8 mouse cellular contexts compared by ENCODE assay signal in genomic region chr1:180225500-180226220, GRCm38 (mm10). TPM values are rescaled to one million over a fixed set of nuclear protein-coding genes. Genes with fewer than 3 reads are reported as not detected.
DNase-seq lines count a peak whose midpoint lies in the region; ATAC-seq and TF ChIP-seq lines count a peak whose summit lies in the region.

No protein-coding gene starts in this region.

- peak overlapping the region; percentile 87 for H3K4me2 ChIP-seq in forebrain, embryonic 16.5 days (ENCODE audit: low read length)
- H3K4me2 ChIP-seq in hindbrain, embryonic 16.5 days (ENCODE audit: low read length) = peak overlapping the region; percentile 92
- peak overlapping the region; percentile 79 for H3K4me2 ChIP-seq in liver, embryonic 11.5 days
- peak overlapping the region; percentile 71 for H3K4me2 ChIP-seq in midbrain, postnatal 0 days (ENCODE audit: low read depth, low read length, poor library complexity, severe bottlenecking)

- peak; percentile 46 to 51 for DNase-seq in adrenal gland, adult 18-20 months (ENCODE audit: low spot score in 2 of 2)
- DNase-seq in adrenal gland, postnatal 4 days (ENCODE audit: low spot score in 2 of 2) = no peak
- DNase-seq in cerebellum, adult 18-20 months = peak; percentile 82 to 84
- DNase-seq in liver, embryonic 11.5 days (ENCODE audit: low spot score) = no peak
- DNase-seq in midbrain, postnatal 0 days (ENCODE audit: low spot score) = peak; percentile 62

- TF ChIP-seq CTCF in midbrain, postnatal 0 days (IDR thresholded peaks at IDR 0.05) = no peak
- TF ChIP-seq CTCF in testis, adult 2 months (IDR thresholded peaks at IDR 0.05; ENCODE audit: control insufficient read depth, insufficient read depth, insufficient replicate concordance, low read depth, low read length) = no peak

- H3K4me3 ChIP-seq in forebrain, embryonic 16.5 days (replicated peaks; ENCODE audit: low read length) = peak overlapping the region; percentile 49
- peak overlapping the region; percentile 46 for H3K4me3 ChIP-seq in hindbrain, embryonic 16.5 days (ENCODE audit: low read length)
- peak overlapping the region; percentile 51 for H3K4me3 ChIP-seq in liver, embryonic 11.5 days (ENCODE audit: low read depth, low read length)
- peak overlapping the region; percentile 36 for H3K4me3 ChIP-seq in midbrain, postnatal 0 days (ENCODE audit: low read depth, low read length)
- peak overlapping the region; percentile 53 for H3K4me3 ChIP-seq in testis, adult 2 months (ENCODE audit: control insufficient read depth, low read depth, low read length)

- TF ChIP-seq POLR2A in testis, adult 2 months (IDR thresholded peaks at IDR 0.05; ENCODE audit: control insufficient read depth, low read depth, low read length) = no peak

- no peaks in the 10 kb centered on the region for H3K36me3 ChIP-seq in forebrain, embryonic 16.5 days (ENCODE audit: control insufficient read depth, insufficient read depth)
- no peaks in the 10 kb centered on the region; the same call in 1 of the 2 replicates for H3K36me3 ChIP-seq in hindbrain, embryonic 16.5 days (ENCODE audit: control insufficient read depth, insufficient read depth, low read length)
- 0 out of 2 replicates have a peak, but pooled peaks cover 2% of the 10 kb centered on the region for H3K36me3 ChIP-seq in liver, embryonic 11.5 days (ENCODE audit: control insufficient read depth, insufficient read depth, low read length)
- H3K36me3 ChIP-seq in midbrain, postnatal 0 days (ENCODE audit: insufficient read depth, low read length) = peaks cover 16% of the 10 kb centered on the region
- H3K36me3 ChIP-seq in testis, adult 2 months (ENCODE audit: control insufficient read depth, insufficient read depth, low read length) = no peaks in the 10 kb centered on the region

- H3K9ac ChIP-seq in forebrain, embryonic 16.5 days (replicated peaks; ENCODE audit: low read depth, low read length) = peak overlapping the region; percentile 52
- H3K9ac ChIP-seq in hindbrain, embryonic 16.5 days (ENCODE audit: low read depth, low read length) = peak overlapping the region; percentile 59
- H3K9ac ChIP-seq in liver, embryonic 11.5 days (ENCODE audit: low read depth, low read length) = peak overlapping the region; percentile 58
- 0 out of 2 replicates have a peak overlapping the region, but pooled peaks have one; percentile 19 for H3K9ac ChIP-seq in midbrain, postnatal 0 days (replicated peaks; ENCODE audit: low read length, poor library complexity, severe bottlenecking)

- no peak overlapping the region for H3K27ac ChIP-seq in forebrain, embryonic 16.5 days (ENCODE audit: low read length)
- H3K27ac ChIP-seq in hindbrain, embryonic 16.5 days (ENCODE audit: low read depth, low read length) = peak overlapping the region; percentile 42; the same call in 1 of the 2 replicates
- H3K27ac ChIP-seq in liver, embryonic 11.5 days (ENCODE audit: low read depth, low read length) = peak overlapping the region; percentile 72
- H3K27ac ChIP-seq in midbrain, postnatal 0 days (ENCODE audit: low read depth, low read length) = peak overlapping the region; percentile 60; the same call in 1 of the 2 replicates
- no peak overlapping the region for H3K27ac ChIP-seq in testis, adult 2 months (ENCODE audit: control insufficient read depth, insufficient read depth, low read depth, low read length)

- H3K4me1 ChIP-seq in forebrain, embryonic 16.5 days (replicated peaks; ENCODE audit: control insufficient read depth, insufficient read depth, low read length) = peaks cover 3% of the 10 kb centered on the region; the same call in 1 of the 2 replicates
- peaks cover 13% of the 10 kb centered on the region; the same call in 1 of the 2 replicates for H3K4me1 ChIP-seq in hindbrain, embryonic 16.5 days (ENCODE audit: control insufficient read depth, insufficient read depth, low read depth, low read length)
- H3K4me1 ChIP-seq in liver, embryonic 11.5 days (replicated peaks; ENCODE audit: control insufficient read depth, insufficient read depth, low read length) = peaks cover 5% of the 10 kb centered on the region
- H3K4me1 ChIP-seq in midbrain, postnatal 0 days (ENCODE audit: insufficient read depth, low read length) = no peaks in the 10 kb centered on the region
- H3K4me1 ChIP-seq in testis, adult 2 months (ENCODE audit: control insufficient read depth, insufficient read depth, low read length) = peaks cover 11% of the 10 kb centered on the region

- H3K9me3 ChIP-seq in forebrain, embryonic 16.5 days (ENCODE audit: control insufficient read depth, low read length) = peaks cover 4% of the 10 kb centered on the region
- peaks cover 2% of the 10 kb centered on the region; the same call in 1 of the 2 replicates for H3K9me3 ChIP-seq in hindbrain, embryonic 16.5 days (ENCODE audit: control insufficient read depth, low read length)
- no peaks in the 10 kb centered on the region for H3K9me3 ChIP-seq in liver, embryonic 11.5 days (ENCODE audit: control insufficient read depth, low read length)
- no peaks in the 10 kb centered on the region for H3K9me3 ChIP-seq in midbrain, postnatal 0 days (ENCODE audit: low read length)

- no peaks in the 10 kb centered on the region for H3K27me3 ChIP-seq in forebrain, embryonic 16.5 days (replicated peaks; ENCODE audit: control insufficient read depth, insufficient read depth, low read length)
- no peaks in the 10 kb centered on the region for H3K27me3 ChIP-seq in hindbrain, embryonic 16.5 days (replicated peaks; ENCODE audit: control insufficient read depth, insufficient read depth, low read length)
- H3K27me3 ChIP-seq in liver, embryonic 11.5 days (replicated peaks; ENCODE audit: control insufficient read depth, insufficient read depth, low read length) = no peaks in the 10 kb centered on the region
- no peaks in the 10 kb centered on the region for H3K27me3 ChIP-seq in midbrain, postnatal 0 days (ENCODE audit: insufficient read depth, low read length)
- no peaks in the 10 kb centered on the region for H3K27me3 ChIP-seq in testis, adult 2 months (ENCODE audit: control insufficient read depth, insufficient read depth, low read length)

- 14% methylated on average over 21 of the region's 21 CpGs for WGBS in forebrain, embryonic 16.5 days
- 16% methylated on average over 21 of the region's 21 CpGs for WGBS in hindbrain, embryonic 16.5 days
- 15% methylated on average over 21 of the region's 21 CpGs for WGBS in liver, embryonic 11.5 days
- WGBS in midbrain, postnatal 0 days = 15% methylated on average over 21 of the region's 21 CpGs

- peak; percentile 91 for ATAC-seq in forebrain, embryonic 16.5 days
- ATAC-seq in hindbrain, embryonic 16.5 days = peak; percentile 86
- ATAC-seq in liver, embryonic 11.5 days (replicated peaks; ENCODE audit: low FRiP score) = peak; percentile 88
- peak; percentile 72; the same call in 1 of the 2 replicates for ATAC-seq in midbrain, postnatal 0 days (ENCODE audit: low FRiP score)

RNA-seq across cellular contexts. Expression of gene Coq8a, which starts 26.3 kb away (rescaled TPM):
- total RNA-seq in adrenal gland, adult 18-20 months (2021) = 100 to 1,000 TPM; 319 to 568 TPM
- total RNA-seq in adrenal gland, postnatal 4 days (2021) = 100 to 1,000 TPM; 167 to 183 TPM
- 4.1 and 5.1 TPM in 2 replicates for polyA plus RNA-seq in forebrain, embryonic 16.5 days (2015; fragmentation: Nextera tagmentation; extraction: Ambion mirVana)
- polyA plus RNA-seq in hindbrain, embryonic 16.5 days (2015; fragmentation: Nextera tagmentation; extraction: Ambion mirVana) = 4.8 and 5.9 TPM in 2 replicates
- polyA plus RNA-seq in liver, embryonic 11.5 days (2014; fragmentation: Nextera tagmentation; extraction: Ambion mirVana) = 6.7 and 9.3 TPM in 2 replicates
- 2.1 and 7.2 TPM in 2 replicates for total RNA-seq in midbrain, postnatal 0 days (2014; rRNA removed)
- 6.8 and 8.3 TPM in 2 replicates for polyA plus RNA-seq in midbrain, postnatal 0 days (2015; fragmentation: Nextera tagmentation; extraction: Ambion mirVana)
- 9.6 and 12.4 TPM in 2 replicates for polyA plus RNA-seq in testis, adult 2 months (2012; rRNA removed)

RNA-seq across cellular contexts. Expression of gene Psen2, which starts 37.6 kb away (rescaled TPM):
- total RNA-seq in adrenal gland, adult 18-20 months (2021) = 10 to 100 TPM; 29.0 to 33.0 TPM
- total RNA-seq in adrenal gland, postnatal 4 days (2021) = 10 to 100 TPM; 40.2 to 45.4 TPM
- 11.5 and 14.7 TPM in 2 replicates for polyA plus RNA-seq in forebrain, embryonic 16.5 days (2015; fragmentation: Nextera tagmentation; extraction: Ambion mirVana)
- polyA plus RNA-seq in hindbrain, embryonic 16.5 days (2015; fragmentation: Nextera tagmentation; extraction: Ambion mirVana) = 17.7 and 22.2 TPM in 2 replicates
- 30.9 and 31.3 TPM in 2 replicates for polyA plus RNA-seq in liver, embryonic 11.5 days (2014; fragmentation: Nextera tagmentation; extraction: Ambion mirVana)
- 30.6 and 32.1 TPM in 2 replicates for total RNA-seq in midbrain, postnatal 0 days (2014; rRNA removed)
- polyA plus RNA-seq in midbrain, postnatal 0 days (2015; fragmentation: Nextera tagmentation; extraction: Ambion mirVana) = 22.0 and 24.5 TPM in 2 replicates
- 8.7 and 8.8 TPM in 2 replicates for polyA plus RNA-seq in testis, adult 2 months (2012; rRNA removed)

Comparison
In these comparisons a context has a peak if more than half of its experiments do, and no peak if none do; other contexts are left out.
1. DNase-seq: peak in adrenal gland, adult 18-20 months (2 of 2), cerebellum, adult 18-20 months (2 of 2) and midbrain, postnatal 0 days (single experiment); none in adrenal gland, postnatal 4 days (0 of 2) and liver, embryonic 11.5 days (single experiment).
2. H3K27ac ChIP-seq: peak in hindbrain, embryonic 16.5 days (single experiment), liver, embryonic 11.5 days (single experiment) and midbrain, postnatal 0 days (single experiment); none in forebrain, embryonic 16.5 days (single experiment) and testis, adult 2 months (single experiment).
3. Peak in every context shown above with its lines, with median percentiles within 50 percentile points of each other: ATAC-seq, H3K4me2 ChIP-seq, H3K4me3 ChIP-seq and H3K9ac ChIP-seq.